Mouse (Mus musculus) ES-Bruce4 (cell line): ENCODE measurements at regions not wholly inside any gene's neighbourhood (a gene's known extent, or its start where the extent isn't known, plus 50 kb on each side); places are given as distances from the start of the nearest gene placed in this dataset.

ENCODE experiments used
- H3K27ac ChIP-seq: 2 replicates; pipeline ENCODE4 v1.5.1; 2012; ENCODE audit warnings: low read length, inconsistent platforms; ENCODE audit not compliant: insufficient read depth
- H3K27me3 ChIP-seq: 2 replicates; pipeline ENCODE4 v1.6.1; 2012; ENCODE audit warnings: mild to moderate bottlenecking, low read length, inconsistent platforms; ENCODE audit not compliant: control insufficient read depth, poor library complexity, insufficient read depth, severe bottlenecking
- H3K36me3 ChIP-seq: 2 replicates; pipeline ENCODE4 v1.6.1; 2012; ENCODE audit warnings: inconsistent platforms, mild to moderate bottlenecking, low read length, moderate library complexity; ENCODE audit not compliant: control insufficient read depth, poor library complexity, insufficient read depth, severe bottlenecking
- H3K4me1 ChIP-seq: one replicate; pipeline ENCODE4 v1.8.1; 2011; ENCODE audit warnings: low read length; ENCODE audit not compliant: control insufficient read depth, insufficient read depth
- H3K4me3 ChIP-seq: 2 replicates; pipeline ENCODE4 v1.5.1; 2011; ENCODE audit warnings: low read depth, mild to moderate bottlenecking, low read length
- H3K9ac ChIP-seq: 2 replicates; pipeline ENCODE4 v1.6.1; 2012; ENCODE audit warnings: low read depth, mild to moderate bottlenecking, inconsistent platforms; ENCODE audit not compliant: poor library complexity, severe bottlenecking
- H3K9me3 ChIP-seq: replicated peaks from 2 replicates; pipeline ENCODE4 v1.6.1; 2012; ENCODE audit warnings: mild to moderate bottlenecking, low read length, inconsistent platforms; ENCODE audit not compliant: control insufficient read depth, poor library complexity, insufficient read depth, severe bottlenecking
- CTCF ChIP-seq: IDR thresholded peaks from one replicate; pipeline ENCODE4 v1.8.1; 2011; ENCODE audit warnings: low read depth, low read length
- POLR2A ChIP-seq: IDR thresholded peaks from one replicate; pipeline ENCODE4 v1.8.1; 2011; ENCODE audit warnings: low read length; ENCODE audit not compliant: insufficient read depth

- no peaks in the 10 kb centered on the region for H3K36me3 ChIP-seq
- no peaks in the 10 kb centered on the region for H3K4me1 ChIP-seq
- no peaks in the 10 kb centered on the region for H3K27me3 ChIP-seq
- no peak for TF ChIP-seq CTCF
- no peak for TF ChIP-seq POLR2A
- no peak overlapping the region for H3K27ac ChIP-seq
- no peak overlapping the region for H3K9ac ChIP-seq
- no peaks in the 10 kb centered on the region for H3K9me3 ChIP-seq
- H3K4me3 ChIP-seq: no peak overlapping the region
These were observed 51.8 kb upstream of the Nox3 start for GRCm38 (mm10) chr17:3747808-3748335.
